ENCODE assay signal across 8 mouse cellular contexts in the genomic region with DNA sequence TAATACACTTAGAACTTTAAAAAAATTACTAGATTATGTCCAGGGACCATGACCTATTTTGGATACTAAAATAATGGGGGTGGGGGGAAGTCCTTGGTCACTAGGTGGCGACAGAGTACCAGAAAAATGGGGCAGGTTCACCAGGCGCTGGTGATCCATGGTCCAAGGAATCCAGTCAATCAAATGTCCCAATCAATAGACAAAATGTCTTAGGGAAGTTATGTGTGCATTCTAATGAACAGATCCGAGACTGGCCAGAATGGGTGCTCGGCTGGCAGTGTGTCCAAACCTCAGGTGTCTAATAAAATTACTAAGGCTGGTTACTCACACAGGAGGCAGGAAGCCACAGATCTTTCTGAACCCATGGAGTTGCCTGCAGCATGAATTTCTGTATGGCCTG. TPM values are rescaled to one million over a fixed set of nuclear protein-coding genes. Genes with fewer than 3 reads are reported as not detected.
A peak's percentile ranks its signal among the peaks of the same experiment; 100 is the strongest.
DNase-seq lines count a peak whose midpoint lies in the region; ATAC-seq and TF ChIP-seq lines count a peak whose summit lies in the region.
"Had no signal": no experiment of that assay in that cellular context is flagged by ENCODE, and none has a peak within 500 bp of the region (broad histone marks: within the 10 kb centered on the region; RNA-seq: fewer than 3 reads in every experiment).

No protein-coding gene starts in this region.

- 24% methylated on average over 4 of the region's 4 CpGs for WGBS in neural tube, embryonic 11.5 days

- H3K9me3 ChIP-seq in ES-E14 (ENCODE audit: control insufficient read depth, insufficient read depth, low read depth, low read length), result no peaks in the 10 kb centered on the region
- no peaks in the 10 kb centered on the region for H3K9me3 ChIP-seq in neural tube, embryonic 11.5 days (ENCODE audit: control insufficient read depth, low read length)
- H3K9me3 ChIP-seq: heart, embryonic 13.5 days had no signal

- H3K4me2 ChIP-seq in neural tube, embryonic 11.5 days (ENCODE audit: low read depth), result no peak overlapping the region
- H3K4me2 ChIP-seq: heart, embryonic 13.5 days had no signal

- intact Hi-C loops in left cerebral cortex, adult 2 months (cut with DNase I), result loop anchor here (1.0 to 5.0 kb wide), 2 partner anchors 106 to 120 kb away; no protein-coding TSS in a partner anchor
- intact Hi-C loops in gastrocnemius, postnatal 14 days (cut with DNase I; ENCODE audit: low total_unique reads), result loop anchor here (2.0 to 5.0 kb wide), 2 partner anchors 106 to 119 kb away; no protein-coding TSS in a partner anchor
- intact Hi-C loops in left cerebral cortex, postnatal 25 days (cut with DNase I), result loop anchor here (1.0 to 5.0 kb wide), 2 partner anchors 106 to 120 kb away; no protein-coding TSS in a partner anchor

- peak in 1 of 2 experiments; percentile 14 for DNase-seq in left cerebral cortex, adult 2 months (ENCODE audit: extremely low spot score in 1 of 2, low spot score in 2 of 2)
- no peak for DNase-seq in left cerebral cortex, adult 11 months (ENCODE audit: low spot score)
- DNase-seq in ES-E14 (ENCODE audit: low read depth, low spot score), result no peak
- DNase-seq in adrenal gland, postnatal 36 days, result peak; percentile 54 to 76
- peak; percentile 64 for DNase-seq in gastrocnemius, postnatal 14 days
- peak; percentile 14 to 21 for DNase-seq in left cerebral cortex, postnatal 25 days (ENCODE audit: low spot score in 2 of 2)
- DNase-seq in neural tube, embryonic 11.5 days (ENCODE audit: low spot score), result peak; percentile 65

- H3K27ac ChIP-seq in left cerebral cortex, adult 2 months, result no peak overlapping the region
- H3K27ac ChIP-seq in ES-E14 (ENCODE audit: insufficient read depth, low read depth, low read length, poor library complexity, severe bottlenecking), result no peak overlapping the region
- no peak overlapping the region for H3K27ac ChIP-seq in neural tube, embryonic 11.5 days (ENCODE audit: low read depth, low read length)
- H3K27ac ChIP-seq: heart, embryonic 13.5 days had no signal

- no peak overlapping the region for H3K9ac ChIP-seq in ES-E14 (ENCODE audit: insufficient read depth, low read depth, low read length, poor library complexity, severe bottlenecking)
- H3K9ac ChIP-seq in neural tube, embryonic 11.5 days (ENCODE audit: low read length), result no peak overlapping the region
- H3K9ac ChIP-seq: heart, embryonic 13.5 days had no signal

- TF ChIP-seq CTCF in left cerebral cortex, adult 2 months (IDR thresholded peaks at IDR 0.05), result peak; percentile 76

- no peaks in the 10 kb centered on the region for H3K36me3 ChIP-seq in ES-E14 (ENCODE audit: control insufficient read depth, insufficient read depth, low read length, poor library complexity, severe bottlenecking)
- H3K36me3 ChIP-seq in neural tube, embryonic 11.5 days (ENCODE audit: control insufficient read depth, insufficient read depth, low read length), result no peaks in the 10 kb centered on the region
- H3K36me3 ChIP-seq: heart, embryonic 13.5 days had no signal

- H3K4me1 ChIP-seq in ES-E14 (ENCODE audit: control insufficient read depth in 2 of 2, insufficient read depth in 2 of 2, low read length in 2 of 2, poor library complexity in 1 of 2), result no peaks in the 10 kb centered on the region
- H3K4me1 ChIP-seq in neural tube, embryonic 11.5 days (ENCODE audit: control insufficient read depth, insufficient read depth, low read length), result no peaks in the 10 kb centered on the region

- no peaks in the 10 kb centered on the region for H3K27me3 ChIP-seq in neural tube, embryonic 11.5 days (ENCODE audit: control insufficient read depth, insufficient read depth, low read length)

- no peak overlapping the region for H3K4me3 ChIP-seq in left cerebral cortex, adult 2 months
- no peak overlapping the region for H3K4me3 ChIP-seq in ES-E14 (ENCODE audit: insufficient read depth in 1 of 2, low read depth in 1 of 2, low read length in 2 of 2, poor library complexity in 1 of 2, severe bottlenecking in 1 of 2)
- no peak overlapping the region for H3K4me3 ChIP-seq in neural tube, embryonic 11.5 days (ENCODE audit: low read depth, low read length)
- H3K4me3 ChIP-seq: heart, embryonic 13.5 days had no signal

- peak; percentile 70 for ATAC-seq in neural tube, embryonic 11.5 days (ENCODE audit: insufficient read depth, low FRiP score, low TSS enrichment)

- in situ Hi-C loops in ES-E14 (cut with MboI; ENCODE audit: low sequenced_read_pairs in 2 of 2, unreplicated experiment in 2 of 2), result loop anchor here (5.0 to 10.0 kb wide), 2 partner anchors 113 to 119 kb away; no protein-coding TSS in a partner anchor

TF ChIP-seq in ES-E14, 5 proteins besides CTCF, POLR2A, EP300 and RAD21:
- peak; percentile 35; the same call in 1 of the 2 replicates for TF ChIP-seq ZC3H11A (IDR thresholded peaks at IDR 0.05; ENCODE audit: borderline replicate concordance, low read depth, low read length)
- no peak for TF ChIP-seq MAFK (IDR thresholded peaks at IDR 0.05; ENCODE audit: insufficient read depth, low read depth, low read length)

RNA-seq across cellular contexts. Expression of a gene that starts 49.7 kb away (rescaled TPM):
- total RNA-seq in left cerebral cortex, adult 2 months (2021), result under 1 TPM; 0.21 to 0.25 TPM
- 0.32 and 0.67 TPM in 2 replicates for total RNA-seq in ES-E14 (2012; rRNA removed)
- under 1 TPM in 1 of 2 experiments, not detected in 1; 0.26 TPM for total RNA-seq in adrenal gland, postnatal 36 days (2021)
- total RNA-seq in gastrocnemius, postnatal 14 days (2021), result not detected
- total RNA-seq in left cerebral cortex, postnatal 25 days (2021), result under 1 TPM; 0.39 to 0.50 TPM
- 0.15 TPM in 1 of 2 replicates, not detected in the other for polyA plus RNA-seq in neural tube, embryonic 11.5 days (2014; fragmentation: Nextera tagmentation; extraction: Ambion mirVana)
- polyA plus RNA-seq: heart, embryonic 13.5 days had no signal

RNA-seq across cellular contexts. Expression of a gene that starts 59.0 kb away (rescaled TPM):
- total RNA-seq in left cerebral cortex, adult 2 months (2021), result not detected
- 1.4 and 2.5 TPM in 2 replicates for total RNA-seq in ES-E14 (2012; rRNA removed)
- not detected for total RNA-seq in adrenal gland, postnatal 36 days (2021)
- total RNA-seq in gastrocnemius, postnatal 14 days (2021), result not detected
- not detected for total RNA-seq in left cerebral cortex, postnatal 25 days (2021)
- 4.1 and 4.3 TPM in 2 replicates for polyA plus RNA-seq in neural tube, embryonic 11.5 days (2014; fragmentation: Nextera tagmentation; extraction: Ambion mirVana)

Comparison
In these comparisons a context has a peak if more than half of its experiments do, and no peak if none do; other contexts are left out.
1. DNase-seq: peak in adrenal gland, postnatal 36 days (2 of 2), gastrocnemius, postnatal 14 days (single experiment), left cerebral cortex, postnatal 25 days (2 of 2) and neural tube, embryonic 11.5 days (single experiment); none in left cerebral cortex, adult 11 months (single experiment) and ES-E14 (single experiment).